Mouse (Mus musculus) thymus, adult 2 months (tissue): ENCODE measurements around the gene Siah2.

Experiments
- CTCF ChIP-seq: fragments of 200-500 bp; IDR thresholded peaks from 2 replicates; pipeline ENCODE4 v1.5.1; 2012; ENCODE audit warnings: mild to moderate bottlenecking, control low read depth, low read length, moderate library complexity, borderline replicate concordance; ENCODE audit not compliant: control insufficient read depth, poor library complexity, insufficient read depth; ENCODE audit errors: extremely low read depth
- POLR2A ChIP-seq: fragments of 200-500 bp; IDR thresholded peaks from 2 replicates; pipeline ENCODE4 v1.6.1; 2012; ENCODE audit warnings: mild to moderate bottlenecking, low read length, control low read depth, moderate library complexity; ENCODE audit not compliant: control insufficient read depth, poor library complexity, insufficient read depth; ENCODE audit errors: extremely low read depth

DNA sequence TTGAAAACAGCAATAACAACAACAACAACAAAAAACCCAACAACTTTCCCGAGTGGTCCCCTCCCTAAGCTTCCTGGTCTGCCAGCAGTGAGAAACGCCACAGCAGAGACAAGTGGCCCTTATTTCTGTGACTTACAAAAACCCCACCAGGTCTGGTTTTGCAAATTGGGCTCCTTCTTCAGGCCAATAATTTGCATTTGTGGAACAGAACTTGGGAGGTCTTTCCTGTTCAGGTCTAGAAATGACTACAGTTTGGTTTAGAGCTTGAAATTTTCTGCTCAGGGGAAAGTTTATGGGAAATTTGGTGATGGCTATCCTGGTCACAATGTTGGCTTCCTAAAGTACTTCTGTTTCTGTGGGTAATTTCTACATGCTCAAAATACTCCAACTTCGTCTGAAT, 4.6 kb upstream of the Siah2 start:
- no peak for TF ChIP-seq CTCF
- no peak for TF ChIP-seq POLR2A
